Mouse (Mus musculus): ENCODE results near the gene Gabarap.
"Not testable (repeated sequence)": the region's sequence is repeated elsewhere in the genome, so short reads cannot be mapped to it uniquely, and the experiment has no call there.

Gabarap gene

DNA sequence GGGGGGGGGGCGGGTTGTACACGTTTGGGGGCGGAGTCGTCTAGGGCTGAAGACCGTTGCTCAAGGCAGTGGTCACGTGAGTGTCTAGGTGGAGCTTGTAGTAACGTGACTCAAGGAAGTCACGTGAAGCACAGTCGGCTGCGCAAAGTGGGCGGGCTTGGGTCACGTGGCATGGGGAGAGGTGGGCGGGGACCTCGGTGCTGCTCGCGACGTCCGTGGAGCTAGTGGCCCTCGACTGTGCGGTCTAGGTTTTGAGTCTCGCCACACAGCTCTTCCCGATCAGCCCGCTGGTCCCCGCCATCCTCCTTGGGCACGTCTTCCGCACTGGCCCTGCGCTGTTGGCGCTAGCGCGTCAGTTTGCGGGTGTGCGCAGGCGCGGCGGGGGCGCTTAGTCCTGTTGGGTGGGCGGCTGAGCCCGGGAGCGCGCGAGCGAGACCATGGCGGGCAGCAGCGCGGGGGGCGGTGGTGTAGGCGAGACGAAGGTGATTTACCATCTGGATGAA lies 9.5 kb downstream of the Gabarap start, which contains the start of gene Dvl2:
Gene Dvl2 (plus strand): TSS at position 200 of the 503 bp plus-strand sequence.
- peak; percentile 94 to 97 for DNase-seq

DNA sequence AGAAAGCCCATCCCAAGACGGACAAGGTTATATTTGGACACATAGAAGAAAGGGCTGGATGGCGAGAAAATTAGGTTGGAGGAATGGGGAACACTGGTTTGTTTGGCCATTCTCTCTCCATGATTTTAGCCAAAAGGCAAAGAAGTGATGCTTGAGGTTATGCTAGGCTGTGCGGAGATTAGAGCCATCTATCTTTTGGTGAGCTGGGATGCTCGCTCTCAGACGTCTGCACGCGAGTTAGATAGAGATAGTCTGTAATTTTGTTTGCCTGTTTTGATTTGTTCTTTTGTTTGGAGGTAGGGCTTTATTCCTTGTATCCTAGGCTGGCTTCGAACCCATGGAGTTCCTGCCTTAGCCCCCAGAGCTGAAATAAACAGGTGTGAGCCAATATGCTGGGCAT lies 10.2 kb downstream of the Gabarap start:
- DNase-seq, result no peak

DNA sequence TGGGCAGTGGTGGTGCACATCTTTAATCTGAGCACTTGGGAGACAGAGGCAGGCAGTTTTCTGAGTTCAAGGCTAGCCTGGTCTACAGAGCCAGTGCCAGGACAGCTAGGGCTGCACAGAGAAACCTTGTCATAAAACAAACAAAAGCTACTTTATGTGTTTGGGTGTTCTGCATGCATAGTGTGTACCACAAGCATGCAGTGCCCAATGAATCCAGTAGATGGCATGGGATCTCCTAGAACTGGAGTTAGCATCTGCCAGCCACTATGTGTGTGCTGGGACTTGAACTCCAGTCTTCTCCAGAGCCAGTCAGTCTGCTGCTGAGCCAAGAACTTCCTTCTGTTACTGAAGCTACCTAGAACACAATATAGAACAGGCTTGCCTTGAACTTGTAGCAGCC lies 10.9 kb downstream of the Gabarap start:
- DNase-seq, result peak; percentile 31 to 74

DNA sequence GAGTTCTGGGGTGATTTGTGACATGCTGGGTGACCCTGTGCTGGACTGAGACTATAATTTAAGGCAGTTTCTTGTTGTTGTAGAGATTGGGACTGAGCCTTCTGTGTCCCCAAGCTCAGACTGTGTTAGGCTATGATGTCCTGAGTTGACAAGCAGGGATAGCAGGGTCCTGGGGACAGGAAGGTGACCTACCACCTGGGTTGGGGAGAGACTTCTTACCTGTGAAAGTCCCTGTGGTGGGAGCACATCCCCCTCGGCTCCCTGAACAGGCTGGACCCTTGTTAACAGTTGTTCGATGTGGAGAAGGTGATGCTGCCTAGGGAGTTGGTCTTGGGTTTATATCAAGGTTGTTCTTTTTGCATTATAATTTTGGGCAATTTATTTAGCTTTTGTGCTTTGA lies 11.5 kb downstream of the Gabarap start:
- DNase-seq, result no peak

DNA sequence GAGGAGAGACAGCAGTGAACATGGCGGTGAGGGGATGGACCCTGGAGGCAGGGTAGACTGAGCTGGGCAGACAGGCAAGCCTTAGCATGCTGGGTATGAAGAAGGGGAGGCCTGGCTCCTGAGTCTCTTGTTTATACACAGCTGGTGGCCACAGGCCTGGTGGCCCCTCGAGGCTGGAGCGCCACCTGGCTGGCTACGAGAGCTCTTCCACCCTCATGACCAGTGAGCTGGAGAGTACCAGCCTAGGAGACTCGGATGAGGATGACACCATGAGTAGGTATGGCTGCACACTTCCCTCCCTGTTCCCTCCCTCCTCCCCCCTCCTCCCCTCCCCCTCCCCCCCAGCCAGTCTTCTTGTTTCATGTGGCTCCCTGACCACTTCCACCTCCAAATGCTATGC lies 14.6 kb downstream of the Gabarap start:
- peak in 1 of 2 experiments; percentile 54 for DNase-seq

DNA sequence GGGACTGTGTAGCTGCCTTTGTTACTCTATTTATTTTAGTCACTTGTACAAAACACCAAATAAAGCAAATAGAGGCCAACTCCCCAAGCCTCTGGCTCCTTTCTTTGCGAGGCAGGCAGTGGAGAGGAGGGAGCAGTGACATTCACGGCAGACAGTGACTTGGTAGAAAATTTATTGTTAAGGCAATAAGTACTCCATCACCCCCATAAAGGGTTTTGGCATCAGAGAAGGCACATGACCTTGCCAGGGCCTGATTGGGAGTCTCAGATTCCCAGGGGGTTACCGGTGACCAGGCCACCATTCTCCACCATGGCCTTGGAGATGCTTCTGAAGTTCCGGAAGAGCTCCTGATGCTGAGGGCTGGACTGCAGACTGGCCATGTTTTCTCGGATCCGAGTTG lies 19.1 kb downstream of the Gabarap start:
- no peak for DNase-seq

DNA sequence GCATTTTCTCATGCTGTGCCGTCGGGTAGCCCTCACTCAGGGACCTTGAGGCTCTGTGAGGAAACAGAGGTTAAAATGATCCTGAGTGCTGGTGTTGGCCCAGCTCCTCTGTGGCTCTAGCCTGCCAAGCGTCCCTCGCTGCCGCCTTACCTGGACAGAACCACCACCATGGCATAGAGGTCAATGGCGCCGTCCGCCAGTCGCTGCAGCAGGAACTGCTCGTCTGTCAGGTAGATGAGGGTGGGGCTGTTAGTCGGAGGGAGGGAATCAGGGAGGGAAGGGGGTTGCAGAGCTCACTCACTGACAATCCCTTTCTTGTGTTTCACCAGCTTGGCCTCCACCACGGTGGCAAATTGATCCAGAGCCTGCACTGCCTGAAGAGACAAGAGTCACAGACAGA lies 19.6 kb downstream of the Gabarap start:
- no peak for DNase-seq

DNA sequence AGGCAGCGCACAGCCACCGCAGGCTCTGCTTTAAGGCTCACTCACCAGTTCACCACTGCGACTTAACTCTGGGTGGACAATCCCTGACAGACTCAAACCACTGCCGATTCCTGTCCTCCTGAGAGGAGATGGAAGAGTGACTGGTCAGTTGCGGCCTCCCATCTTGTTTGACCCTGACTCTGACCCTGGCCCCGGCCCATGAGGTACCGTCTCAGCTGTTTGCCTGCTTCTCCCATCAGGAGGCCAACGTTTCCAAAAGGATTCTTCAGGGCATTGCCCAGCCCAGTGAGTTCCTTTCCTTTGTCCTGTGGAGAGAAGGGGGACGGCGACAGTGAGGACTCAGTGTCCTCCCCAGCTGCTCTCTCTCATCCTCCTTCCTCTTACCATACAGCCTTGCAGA lies 20.0 kb downstream of the Gabarap start:
- no peak for DNase-seq

DNA sequence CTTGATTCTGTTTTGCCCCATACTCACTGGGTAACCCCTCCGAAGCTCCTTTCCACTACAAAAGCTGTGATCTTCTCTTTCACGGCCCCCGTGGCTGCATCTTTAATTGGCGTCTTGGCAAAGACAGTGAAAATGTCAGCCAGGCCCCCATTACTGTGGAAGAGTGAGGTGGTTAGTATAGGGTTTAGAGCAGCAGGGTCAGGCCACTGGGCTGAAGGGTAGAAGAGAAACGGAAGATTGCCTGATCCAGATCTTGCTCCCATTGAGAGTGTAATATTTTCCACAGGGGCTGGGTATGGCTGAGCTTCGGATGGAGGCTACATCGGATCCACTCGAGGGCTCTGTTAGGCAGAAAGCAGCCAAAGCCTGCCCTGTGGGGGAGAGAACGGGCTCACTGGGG lies 22.0 kb downstream of the Gabarap start:
- no peak for DNase-seq

DNA sequence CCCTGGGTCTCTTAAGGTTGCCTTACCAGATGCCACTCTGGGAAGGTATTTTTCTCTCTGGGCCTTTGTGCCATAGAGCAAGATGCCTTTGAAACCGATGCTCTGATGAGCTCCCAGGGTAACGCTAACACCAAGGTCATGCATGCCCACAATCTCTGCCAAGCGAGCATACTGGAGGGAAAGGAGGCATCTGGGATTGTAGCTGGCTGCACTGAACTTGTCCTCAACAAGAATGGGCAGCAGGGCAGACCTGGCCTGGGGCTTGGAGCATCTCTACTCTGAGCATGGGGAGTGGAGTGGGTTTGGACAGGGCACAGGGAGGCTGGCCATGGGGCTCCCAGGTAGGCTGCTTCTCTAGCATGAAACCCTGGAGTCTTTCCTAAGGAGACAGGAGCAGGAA lies 22.5 kb downstream of the Gabarap start:
- DNase-seq, result no peak

DNA sequence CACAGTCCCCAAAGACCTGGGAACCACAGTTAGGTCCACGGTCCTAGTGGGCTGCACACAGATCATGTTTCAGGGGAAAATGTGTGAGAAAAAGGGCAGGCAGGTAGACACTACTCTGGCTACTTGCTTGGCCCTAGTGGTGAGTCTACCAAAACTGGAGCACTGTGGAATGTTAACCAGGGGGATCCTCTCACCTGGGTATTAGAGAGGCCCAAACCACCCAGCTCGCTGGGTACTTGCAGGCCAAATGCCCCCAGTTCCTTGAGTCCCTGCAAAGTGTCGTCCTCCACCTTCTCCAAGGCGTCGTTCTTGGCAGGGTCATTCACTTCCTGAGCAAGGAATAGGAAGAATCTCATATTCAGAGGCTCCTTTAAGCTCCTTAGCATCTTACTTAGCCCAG lies 23.1 kb downstream of the Gabarap start:
- DNase-seq, result no peak

DNA sequence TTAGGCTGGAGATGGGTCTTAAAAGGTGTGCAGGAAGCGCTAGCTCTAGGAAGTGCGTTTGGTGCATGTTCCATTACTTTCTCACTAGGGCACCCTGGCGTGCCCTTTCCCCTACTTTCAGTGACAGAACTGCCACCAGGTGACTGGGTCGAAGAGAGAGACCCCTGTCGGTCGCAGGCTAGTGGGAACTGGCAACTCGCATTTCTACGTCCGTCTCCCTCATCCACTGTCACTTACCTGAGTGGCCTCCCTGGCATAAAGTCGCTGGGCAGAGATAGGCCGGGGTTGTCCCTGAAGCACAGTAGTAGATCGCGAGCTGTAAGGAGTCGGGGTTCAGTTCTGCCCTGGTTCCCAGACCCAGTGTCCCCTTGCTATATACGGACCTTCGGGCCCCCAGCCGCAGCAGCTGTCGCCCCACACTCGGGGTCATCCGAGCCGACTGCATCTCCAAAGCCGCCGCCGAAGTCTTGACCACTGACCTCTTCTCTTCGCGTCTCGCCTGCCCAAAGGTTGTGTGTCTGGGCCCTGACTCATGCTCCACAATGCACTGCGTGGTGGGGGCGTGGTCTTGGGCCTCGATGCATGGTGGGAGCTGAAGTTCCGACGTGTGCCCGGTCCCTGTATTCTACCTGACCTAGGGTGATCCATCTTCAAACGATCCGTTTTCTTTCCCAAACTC lies 24.1 kb downstream of the Gabarap start, which contains the start of gene Acadvl:
Gene Acadvl (minus strand): TSS at position 532 of the 679 bp plus-strand sequence.
- peak; percentile 96 to 97 for DNase-seq

DNA sequence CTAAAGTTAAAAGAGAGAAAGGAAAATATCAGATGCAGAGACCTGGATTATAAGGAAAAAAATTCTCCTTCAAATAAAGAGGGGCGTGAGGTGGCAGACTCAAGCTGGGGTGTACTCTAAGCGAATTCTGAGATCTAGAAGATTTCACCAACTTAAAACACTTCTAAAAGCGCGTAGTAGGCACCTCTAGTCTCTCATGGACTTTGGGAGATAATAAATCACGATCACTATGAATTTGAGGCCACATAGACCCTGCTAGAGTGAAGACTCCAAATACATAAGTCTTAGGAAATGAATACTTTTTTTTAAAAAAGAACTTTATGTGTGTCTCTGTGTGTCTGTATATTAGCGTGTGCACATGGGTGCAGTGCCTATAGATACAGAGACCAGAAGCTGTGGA lies 24.7 kb downstream of the Gabarap start:
- DNase-seq, result no peak

DNA sequence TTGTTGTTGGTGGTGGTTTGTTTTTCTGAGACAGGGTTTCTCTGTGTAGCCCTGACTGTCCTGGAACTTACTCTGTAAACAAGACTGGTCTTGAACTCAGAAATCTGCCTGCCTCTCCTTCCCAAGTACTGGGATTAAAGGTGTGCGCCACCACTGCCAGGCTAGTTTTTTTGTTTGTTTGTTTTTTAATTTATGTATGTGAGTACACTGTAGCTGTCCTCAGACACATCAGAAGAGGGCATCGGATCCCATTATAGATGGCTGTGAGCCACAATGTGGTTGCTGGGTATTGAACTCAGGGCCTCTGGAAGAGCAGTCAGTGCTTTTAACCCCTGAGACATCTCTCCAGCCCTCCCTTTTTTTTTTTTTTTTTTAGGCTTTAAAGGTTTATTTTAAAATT lies 25.2 kb downstream of the Gabarap start:
- DNase-seq, result not testable (repeated sequence)

DNA sequence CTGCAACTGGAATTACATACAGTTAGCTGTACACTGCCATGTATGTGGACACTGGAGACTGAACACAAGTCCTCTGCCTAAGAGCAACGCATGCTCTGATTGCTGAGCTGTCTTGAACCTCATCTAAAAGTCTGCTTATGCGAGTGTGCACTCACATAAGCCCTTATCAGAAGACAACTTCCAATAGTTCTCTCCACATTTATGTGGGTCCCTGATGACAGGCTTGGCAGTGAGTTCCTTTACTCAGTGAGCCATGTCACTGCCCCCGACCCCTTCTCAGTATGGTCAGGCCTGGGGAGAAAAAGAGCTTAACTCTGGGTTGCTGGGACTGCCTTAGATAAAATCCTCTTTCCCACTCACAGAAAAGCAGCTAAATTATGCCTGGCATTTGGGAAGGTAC lies 25.7 kb downstream of the Gabarap start, which contains the start of gene Dlg4:
Gene Dlg4 (plus strand): TSS at position 274 of the 400 bp plus-strand sequence.
- no peak for DNase-seq

DNA sequence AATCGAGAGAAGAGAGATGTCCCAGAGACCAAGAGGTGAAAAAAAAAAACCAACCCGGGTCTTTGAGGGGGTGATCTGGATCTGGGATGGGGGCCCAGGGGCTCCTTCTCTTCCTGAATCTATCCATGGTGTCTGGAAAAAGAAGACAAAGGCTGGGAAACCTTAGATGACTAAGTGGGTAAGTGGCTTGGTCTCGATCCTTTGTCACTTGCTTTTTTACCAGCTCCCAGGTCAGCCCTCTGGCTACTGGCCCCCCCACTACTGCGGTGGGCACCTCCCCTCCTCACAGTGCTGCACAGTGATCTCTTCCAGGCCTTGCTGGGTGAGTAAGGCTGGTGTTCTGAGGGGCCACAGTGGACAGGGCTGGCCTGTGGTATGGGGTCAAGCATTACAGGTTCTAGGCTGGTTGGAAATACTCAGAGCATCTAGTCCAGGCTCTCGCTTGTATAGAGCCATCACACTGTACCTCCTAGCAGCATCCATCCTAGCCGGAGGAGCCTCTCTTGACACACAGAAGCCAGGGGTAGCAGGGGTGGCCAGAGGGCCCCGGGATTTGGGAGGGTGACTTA lies 26.3 kb downstream of the Gabarap start:
- no peak for DNase-seq

DNA sequence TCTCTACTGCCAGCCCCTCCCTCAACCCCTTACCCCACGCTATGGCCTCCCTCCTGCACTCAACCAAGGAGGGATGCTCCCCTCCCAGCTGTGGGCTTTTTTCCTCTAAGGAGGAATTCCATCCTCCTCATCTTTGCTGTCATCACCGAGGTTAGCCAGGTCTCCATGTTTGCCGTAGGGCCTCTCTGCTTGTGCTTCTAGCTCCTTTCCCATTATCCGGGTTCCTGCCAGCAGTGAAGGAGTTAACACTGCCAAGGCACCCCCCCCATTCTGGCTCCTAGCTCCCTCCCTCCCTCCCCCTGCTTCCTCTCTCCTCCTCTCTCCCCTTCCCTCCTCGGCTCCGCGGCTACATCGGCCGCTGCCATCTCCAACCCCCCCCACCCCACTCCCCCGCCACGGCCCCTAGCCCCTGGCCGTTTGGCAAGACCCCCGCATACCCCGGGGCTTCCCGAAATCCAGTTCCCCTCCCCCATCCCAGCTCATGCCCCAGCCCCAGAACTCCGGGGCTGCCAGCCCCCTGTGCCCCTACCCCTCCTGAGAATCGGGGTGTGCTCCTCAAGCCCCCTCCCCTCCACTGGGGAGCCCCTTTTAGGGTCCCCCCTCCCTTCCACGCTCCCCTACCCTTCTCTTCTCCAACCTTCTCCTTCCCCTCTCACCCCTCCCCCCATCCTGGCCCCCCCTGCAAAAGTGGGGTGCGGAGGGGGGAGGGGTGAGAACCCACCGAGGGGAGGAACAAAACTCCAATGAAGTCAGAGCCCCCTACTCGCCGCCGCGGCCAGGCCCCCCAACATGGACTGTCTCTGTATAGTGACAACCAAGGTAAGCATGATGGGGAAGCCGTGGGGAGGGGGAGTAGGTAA lies 27.4 kb downstream of the Gabarap start:
- DNase-seq, result peak in 1 of 2 experiments; percentile 51

DNA sequence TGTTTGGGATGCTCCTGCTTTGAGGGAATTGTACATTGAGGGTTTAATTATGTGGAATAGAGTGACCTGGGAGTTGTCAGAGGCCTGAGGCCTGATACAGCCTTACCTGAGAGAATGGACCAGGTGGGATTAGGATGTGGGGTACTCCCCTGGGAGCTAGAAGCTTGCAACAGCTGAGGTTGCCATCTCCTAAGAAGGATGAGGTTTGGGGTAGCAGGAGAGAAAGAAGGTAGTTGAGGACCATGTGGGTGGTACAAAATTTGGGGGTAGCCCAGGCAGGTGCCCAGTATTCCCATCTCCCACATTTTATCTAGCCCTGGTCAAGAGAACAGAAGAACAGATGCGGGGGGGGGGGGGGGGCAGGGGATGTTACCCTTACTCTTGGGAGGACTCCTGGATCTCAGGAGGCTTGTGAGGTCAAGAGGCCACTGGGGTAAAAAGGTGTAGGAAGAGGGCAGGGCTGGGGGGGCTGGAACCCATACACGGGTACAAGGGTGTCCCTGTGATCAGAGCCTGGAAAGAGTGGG lies 28.6 kb downstream of the Gabarap start:
- no peak for DNase-seq

DNA sequence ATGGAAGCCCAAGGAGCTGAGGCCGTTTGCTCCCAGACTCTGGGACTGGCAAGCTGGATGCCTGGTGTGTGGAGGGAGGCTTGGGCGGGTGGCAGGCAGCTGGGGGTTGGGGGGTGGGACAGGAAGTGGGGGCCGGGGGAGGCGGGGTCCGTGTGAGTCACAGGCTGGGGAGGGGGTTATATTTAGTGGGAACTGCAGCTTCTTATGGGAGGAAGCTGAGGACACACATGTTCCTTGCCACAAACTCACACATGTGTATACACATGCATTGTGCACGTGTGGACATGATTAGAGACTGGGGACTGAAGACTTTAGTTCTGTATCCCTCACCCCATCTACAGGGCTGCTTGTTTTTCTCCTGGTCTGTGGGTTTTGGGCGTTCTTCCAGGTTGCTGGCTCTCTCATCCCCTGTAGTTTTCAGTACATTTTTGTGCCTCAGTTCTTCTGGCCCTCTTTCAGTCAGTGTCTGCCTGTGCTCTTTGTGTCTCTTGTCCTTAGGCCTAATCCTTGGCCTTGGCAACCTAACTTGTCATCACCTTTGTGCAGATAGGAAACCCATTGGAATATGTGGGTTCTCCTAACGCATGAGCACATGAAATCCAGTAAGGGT lies 29.2 kb downstream of the Gabarap start:
- DNase-seq, result no peak

DNA sequence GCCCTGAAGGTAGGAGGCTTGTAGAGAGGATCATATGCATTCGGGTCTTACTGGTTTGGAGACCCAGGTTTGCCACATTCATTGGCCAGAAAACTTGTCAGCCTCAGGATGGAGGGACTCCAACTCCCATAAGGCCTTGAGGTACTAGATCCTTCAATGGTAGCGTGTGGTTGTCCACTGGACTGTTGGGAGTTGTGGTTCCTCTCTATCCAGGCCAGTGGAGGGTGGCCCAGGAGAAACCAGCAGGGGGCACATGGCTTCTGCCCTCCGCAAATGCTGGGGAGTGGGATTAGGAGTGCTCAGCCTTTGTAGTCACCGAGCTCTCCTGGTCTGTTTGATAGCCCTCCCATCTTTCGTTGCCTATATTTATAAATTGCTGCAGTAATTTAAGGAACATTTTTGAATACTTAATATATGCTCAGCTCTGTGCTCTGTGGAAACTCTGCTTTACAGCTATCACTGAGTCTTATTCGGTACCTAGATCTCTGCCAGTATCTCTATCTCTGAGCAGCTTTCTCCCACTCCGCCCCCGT lies 29.9 kb downstream of the Gabarap start:
- peak; percentile 81 to 86 for DNase-seq

DNA sequence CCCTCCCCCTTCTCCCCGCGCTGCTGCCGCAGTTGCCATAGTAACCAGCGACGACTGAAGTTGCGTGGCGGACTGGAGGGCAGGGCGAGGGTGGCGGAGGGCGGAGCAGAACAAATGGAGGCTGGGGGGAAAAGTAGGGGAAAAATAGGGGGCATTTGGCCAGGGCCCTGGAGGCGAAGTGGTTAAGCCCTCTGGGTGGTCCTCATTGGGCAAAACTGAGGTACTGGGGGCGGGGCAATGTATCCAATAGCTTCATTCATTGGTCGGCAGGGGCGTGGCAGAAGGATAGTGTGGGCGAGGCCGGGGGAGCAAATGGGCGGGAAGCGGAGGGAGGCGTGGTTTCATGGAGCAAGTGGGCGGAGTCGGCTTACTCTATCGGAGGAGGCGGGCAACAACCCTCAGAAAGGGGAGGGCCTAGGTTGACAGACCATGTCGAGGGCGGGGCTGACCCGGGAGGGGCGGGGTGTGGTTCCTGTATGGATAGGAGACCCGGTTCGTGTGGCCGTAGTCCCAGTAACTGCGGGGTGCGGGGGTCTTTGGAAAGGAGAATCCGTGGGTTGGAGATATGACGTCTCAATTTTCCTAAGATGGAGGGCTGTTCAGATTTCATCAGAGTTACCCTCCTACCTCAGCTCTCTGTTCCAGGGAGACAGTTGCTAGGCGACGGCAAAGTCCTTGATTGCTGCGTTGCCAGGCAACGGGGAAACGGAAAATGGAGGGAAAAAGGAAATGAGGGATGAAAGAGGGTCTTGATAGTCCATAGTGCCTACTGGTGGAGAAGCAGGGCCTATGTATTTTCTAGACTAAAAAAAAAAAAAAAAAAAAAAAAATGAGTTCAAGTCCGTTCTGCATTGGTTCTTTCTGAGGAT lies 30.6 kb downstream of the Gabarap start:
- DNase-seq, result peak; percentile 97 to 98
